Mouse (Mus musculus) adrenal gland, postnatal 36 days (tissue): Measurements from ENCODE around the gene Myo1a. TPM values are rescaled to one million over a fixed set of nuclear protein-coding genes. Genes with fewer than 3 reads are reported as not detected.

Source experiments
- DNase-seq, 2 experiments: peaks; one replicate each; pipeline ENCODE4 v3.0.0; 2021; ENCODE audit warnings: mixed read lengths in 1 of 2
- total RNA-seq, 2 experiments: library from RNA; stranded (reverse); gene quantifications; 2 replicates each; pipeline ENCODE4 v1.2.3; 2021

Gene Myo1a
- total RNA-seq, 2 experiments from 2014 or later, result 0.95 to 13.8 TPM

DNA sequence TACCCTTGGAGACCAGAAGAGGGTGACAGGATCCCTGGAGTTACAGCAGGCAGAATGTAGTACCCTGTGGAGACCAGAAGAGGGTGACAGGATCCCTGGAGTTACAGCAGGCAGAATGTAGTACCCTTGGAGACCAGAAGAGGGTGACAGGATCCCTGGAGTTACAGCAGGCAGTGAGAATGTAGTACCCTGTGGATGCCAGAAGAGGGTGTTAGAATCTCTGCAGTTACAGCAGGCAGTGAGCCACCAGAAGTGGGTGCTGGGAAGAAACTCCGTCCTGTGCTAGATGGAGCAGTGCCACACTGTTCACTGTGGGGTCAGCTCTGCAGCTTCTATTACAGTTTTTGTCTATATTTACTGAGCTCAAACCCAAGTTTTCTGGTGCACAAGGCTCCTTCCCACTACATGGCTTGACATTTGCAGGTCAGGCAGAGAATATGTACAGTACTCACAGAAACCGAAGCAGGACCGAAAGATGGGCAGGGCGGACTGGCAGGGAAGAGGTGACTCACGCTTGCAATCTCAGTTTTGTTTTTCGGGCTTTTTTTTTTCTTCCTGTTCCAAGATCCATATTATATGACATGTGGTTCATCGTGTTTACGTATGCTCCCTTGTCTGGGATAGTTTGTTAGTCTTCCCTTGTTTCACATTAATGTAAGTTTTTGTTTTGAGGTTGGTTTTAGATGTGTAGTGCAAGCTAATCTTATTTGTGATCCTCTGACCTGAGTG is 30.0 kb upstream of the Myo1a start:
- DNase-seq, result peak; percentile 81 to 91

DNA sequence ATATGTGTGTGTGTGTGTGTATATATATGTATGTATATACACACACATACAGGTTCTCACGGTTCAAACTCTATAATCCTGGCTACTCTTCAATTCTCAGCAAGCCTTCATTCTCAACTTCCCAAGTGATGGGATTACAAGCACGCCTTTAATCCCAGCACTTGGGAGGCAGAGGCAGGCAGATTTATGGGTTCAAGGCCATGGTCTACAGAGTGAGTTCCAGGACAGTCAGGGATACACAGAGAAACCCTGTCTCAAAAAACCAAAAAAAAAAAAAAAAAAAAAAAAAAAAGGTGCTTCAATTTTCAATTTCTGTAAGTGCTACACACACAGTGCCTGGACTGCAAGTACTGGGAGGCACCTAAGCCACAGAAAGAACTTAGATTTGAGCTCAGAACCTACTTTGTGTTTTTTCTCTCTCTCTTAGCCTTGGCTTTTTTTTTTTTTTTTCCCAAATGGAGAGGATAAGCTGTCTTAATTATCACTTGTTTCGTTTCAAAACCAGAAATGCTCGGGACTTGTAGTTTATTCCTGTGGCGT is 29.0 kb upstream of the Myo1a start:
- DNase-seq, result no peak

GRCm38 (mm10) chr10:127676691-127677548 is 28.1 kb upstream of the Myo1a start:
- DNase-seq, result peak; percentile 93 to 95

DNA sequence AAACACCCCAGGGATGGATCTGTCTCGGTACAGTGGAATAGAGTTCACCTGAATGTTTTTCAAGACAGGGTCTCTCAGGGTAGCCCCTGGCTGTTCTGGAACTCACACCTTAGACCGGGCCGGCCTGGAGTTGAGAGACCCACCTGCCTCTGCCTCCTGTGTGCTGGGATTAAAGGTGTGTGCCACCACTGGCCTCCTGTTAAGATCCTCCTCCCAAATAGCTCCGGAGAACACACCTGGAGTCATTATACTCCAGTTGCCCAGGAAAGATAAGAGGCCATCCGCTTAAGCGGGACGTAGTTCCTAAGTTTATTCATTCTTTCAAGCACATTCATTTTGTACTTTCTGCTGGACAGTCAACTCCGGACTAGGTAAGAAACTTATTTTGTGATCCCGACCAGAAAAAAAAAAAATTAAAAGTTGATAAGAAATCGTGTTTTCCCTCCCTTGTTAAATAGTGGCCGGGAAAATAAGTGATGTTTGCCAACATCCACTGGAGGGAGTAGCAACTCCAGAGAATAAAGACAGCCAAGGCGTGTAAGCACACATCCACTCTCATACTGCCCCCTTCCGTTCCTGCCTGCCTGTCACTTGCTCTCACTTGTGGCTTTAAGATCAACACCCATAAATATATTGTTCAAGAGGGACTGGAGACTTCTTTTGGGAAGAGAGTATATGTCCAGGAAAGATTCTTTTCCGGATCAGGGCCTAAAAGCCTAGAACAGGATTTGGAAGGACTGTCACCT is 27.2 kb upstream of the Myo1a start:
- DNase-seq, result peak; percentile 67 to 79

DNA sequence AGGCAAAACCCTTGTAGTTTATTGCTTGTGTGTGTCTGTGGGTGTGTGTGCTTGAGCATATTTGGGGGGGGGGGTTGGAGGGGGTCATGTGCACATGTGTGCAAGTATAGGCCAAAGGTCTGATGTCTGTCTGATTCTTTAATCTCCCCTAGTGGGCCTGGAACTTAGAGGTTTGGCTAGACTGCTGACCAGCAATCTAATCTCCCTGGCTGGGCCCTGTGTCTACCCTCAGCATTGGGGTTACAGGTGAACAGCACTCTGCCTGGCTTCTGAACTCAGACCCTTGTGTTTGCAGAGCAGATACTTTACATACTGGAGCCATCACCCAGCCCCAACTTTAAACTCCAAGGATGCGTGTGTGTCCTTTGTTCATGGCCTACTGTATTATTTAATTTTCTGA is 25.8 kb upstream of the Myo1a start:
- DNase-seq, result no peak

GRCm38 (mm10) chr10:127679881-127680280 is 25.1 kb upstream of the Myo1a start:
- DNase-seq, result no peak

DNA sequence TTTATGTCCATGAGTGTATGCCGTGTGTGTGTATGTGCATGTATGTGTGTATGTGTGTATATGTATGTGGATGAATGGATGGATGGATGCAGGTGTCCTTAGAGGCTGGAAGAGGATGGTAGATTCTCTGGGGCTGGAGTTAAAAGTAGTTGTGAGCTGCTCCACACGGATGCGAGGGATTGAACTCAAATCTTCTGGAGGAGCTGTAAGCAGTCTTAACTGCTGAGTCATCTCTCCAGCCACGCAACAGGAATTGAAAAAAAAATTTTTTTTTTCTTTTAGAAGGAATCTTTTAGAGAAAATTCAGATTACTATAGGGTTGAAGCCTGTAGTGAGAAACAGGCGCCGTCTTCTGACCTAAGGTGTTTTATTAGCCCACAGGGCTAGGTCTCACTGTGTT is 22.1 kb upstream of the Myo1a start:
- no peak for DNase-seq

DNA sequence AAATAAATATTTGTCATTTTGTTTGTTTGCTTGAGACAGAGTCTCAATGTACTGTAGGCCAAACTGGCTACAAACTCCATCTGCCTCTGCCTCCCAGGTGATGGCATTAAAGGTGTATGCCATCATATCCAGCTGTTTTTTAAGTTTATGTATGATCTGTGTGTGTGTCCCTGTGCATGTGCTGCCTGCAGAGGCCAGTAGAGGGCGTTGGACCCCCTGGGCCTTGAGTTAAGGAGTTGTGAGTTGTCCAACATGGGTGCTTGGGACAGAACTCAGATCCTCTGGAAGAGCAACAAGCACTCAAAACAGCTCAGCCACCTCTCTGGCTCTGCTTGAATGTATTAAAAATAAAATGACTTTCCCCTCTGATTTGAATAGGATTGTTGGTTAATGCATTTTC is 13.9 kb upstream of the Myo1a start:
- no peak for DNase-seq

DNA sequence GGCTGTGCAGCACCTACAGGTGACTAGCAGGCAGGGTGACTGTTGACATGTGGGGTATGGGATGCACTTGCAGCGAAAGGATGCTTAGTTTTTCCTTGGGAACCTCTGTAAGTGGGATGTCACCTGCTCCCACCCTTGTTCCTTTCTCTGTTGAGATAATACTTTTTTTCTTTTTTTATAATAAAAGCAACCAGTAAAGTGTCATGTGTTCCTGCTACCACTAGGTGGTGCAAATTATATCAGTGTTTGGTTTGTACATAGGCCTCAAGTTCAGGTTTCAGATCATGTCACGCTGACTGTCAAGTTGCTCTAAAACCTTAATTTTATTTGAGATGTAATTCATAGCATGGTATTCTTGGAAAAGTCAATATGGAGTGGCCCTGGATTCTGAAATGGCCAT is 10.3 kb upstream of the Myo1a start:
- peak in 1 of 2 experiments; percentile 28 for DNase-seq

DNA sequence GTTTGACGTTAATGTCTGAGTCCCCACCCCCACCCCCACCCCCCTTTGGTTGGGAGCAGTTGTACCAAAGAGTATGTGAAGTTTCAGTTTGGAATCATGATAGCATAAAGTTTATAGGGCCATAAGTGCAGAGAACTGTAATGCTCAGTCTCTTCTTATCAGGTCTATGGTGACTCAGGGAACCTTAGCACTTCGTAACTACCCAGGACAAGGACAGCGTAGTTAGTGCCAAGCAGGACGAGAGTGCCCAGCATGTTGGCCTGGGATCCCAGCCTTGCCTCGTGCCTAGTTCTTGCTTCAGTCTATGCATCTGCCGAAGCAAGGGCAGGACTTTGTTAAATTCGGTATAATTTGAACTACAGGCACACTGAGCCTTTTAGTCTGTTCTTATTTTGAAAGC is 9.2 kb upstream of the Myo1a start:
- peak; percentile 58 to 74 for DNase-seq

DNA sequence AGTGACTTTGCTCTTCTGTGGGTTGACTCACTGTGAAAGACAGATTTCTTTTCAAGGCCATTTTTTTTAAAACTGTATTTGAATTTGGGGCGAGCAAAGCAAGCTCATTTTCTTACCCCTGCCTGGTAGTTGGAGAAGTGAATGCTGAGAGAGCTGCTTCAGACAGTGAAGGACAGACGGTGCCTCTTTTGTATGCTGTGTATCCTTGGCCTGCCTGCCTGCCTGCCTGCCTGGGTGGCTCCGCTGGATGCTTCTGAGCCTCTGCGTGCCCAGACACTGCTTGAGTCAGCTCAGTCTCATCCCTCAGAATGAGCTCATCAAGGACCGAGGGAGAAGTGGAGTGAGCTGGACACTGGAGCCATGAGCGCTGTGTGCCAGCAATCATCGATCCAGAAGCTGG is 6.0 kb upstream of the Myo1a start:
- DNase-seq, result peak; percentile 78 to 83

GRCm38 (mm10) chr10:127703299-127703698 is 1.7 kb upstream of the Myo1a start:
- DNase-seq, result no peak

GRCm38 (mm10) chr10:127704293-127704692 is 677 bp upstream of the Myo1a start:
- DNase-seq, result no peak

DNA sequence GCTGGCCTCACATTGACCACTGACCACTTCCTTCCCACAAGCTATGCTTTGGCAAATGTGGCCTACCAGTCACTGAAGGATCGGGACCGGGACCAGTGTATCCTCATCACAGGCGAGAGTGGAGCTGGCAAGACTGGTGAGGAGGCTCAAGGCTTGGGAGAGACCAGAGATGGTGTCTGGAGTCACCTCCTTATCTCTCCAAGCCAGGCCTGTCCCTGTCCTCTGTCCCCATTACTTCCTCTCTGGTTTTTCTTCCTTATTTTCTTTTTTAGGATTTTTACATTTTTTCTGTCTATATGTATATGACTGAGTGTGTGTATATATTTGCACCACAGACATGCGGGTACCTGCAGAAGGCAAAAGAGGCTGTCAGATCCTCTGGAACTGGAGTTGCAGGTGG is 813 bp downstream of the Myo1a start:
- no peak for DNase-seq

DNA sequence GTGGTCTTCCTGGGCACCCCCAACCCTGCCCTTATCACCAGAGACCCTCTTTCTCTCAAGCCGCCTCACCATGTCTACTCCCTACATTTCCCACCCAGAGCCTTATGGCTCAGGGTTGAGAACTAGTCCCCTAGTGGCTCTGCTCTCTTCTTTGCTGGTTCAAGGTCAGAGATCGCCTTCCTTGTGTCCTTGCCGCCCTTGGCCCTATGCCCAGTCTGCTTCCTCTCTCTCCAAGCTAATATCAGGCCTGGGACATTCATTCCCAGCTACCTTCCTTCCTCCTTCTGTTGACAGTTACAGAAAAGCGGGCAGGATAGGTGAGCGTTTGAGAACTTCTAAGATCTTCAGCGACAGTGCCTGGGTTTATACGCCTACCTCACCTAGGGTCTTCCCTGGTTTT is 2.8 kb downstream of the Myo1a start:
- DNase-seq, result peak; percentile 87 to 88

- peak in 1 of 2 experiments; percentile 10 for DNase-seq
Observed at GRCm38 (mm10) chr10:127708850-127709370, 3.9 kb downstream of the Myo1a start.

GRCm38 (mm10) chr10:127710331-127710730 is 5.4 kb downstream of the Myo1a start:
- DNase-seq, result no peak

DNA sequence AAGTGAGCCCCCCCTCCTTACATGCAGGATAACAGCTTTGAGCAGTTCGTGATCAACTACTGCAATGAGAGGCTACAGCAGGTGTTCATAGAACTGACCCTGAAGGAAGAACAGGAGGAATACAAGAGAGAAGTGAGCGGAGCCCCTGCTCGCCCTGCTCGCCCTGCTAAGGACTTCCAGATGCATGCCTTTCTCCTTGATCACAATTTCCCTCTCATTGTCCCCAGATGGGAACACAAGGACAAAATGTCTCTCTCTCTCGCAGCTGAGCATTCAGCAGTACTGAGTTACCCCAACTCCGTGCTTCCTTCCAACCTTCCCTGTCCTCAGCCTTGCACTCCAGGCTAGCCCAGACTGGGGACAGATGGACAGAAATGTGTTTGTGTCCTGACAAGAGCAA is 7.8 kb downstream of the Myo1a start:
- DNase-seq, result no peak

DNA sequence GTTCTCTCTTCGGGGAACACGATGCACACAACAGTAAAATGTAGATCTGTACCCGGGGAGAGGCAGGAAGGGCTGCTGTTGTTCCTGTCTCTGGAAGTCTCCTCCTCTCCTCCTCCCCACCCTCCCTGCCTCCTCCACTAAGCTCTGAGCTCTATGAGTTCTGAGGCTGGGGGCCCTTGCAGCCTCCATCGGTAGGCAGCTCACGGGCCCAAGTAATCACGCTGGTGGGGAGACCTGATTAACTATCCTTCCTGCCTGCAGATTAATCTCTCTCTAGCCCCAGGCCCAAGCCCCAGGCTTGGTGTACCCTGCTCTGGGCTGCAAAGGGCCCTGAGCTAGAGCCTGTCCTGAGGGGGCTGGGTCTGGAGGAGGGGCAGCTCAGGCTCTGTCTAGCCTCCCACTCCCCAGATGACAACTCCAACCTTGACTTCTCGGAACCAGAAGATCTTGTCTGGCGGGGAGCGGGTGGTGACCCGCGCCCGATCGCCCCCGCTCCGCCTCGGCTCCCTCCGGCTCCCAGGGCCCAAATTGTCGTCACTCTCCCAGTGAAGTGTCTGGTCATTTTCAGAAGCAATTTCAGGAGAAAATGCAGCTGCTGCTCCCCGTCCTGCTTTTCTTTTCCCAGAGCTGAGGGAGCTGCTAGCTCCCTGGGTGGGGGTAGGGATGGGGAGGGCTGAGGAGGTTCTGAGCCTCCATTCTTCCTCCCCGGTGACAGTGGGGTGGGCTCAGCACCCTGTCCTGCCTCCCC is 16.9 kb downstream of the Myo1a start:
- DNase-seq, result no peak

DNA sequence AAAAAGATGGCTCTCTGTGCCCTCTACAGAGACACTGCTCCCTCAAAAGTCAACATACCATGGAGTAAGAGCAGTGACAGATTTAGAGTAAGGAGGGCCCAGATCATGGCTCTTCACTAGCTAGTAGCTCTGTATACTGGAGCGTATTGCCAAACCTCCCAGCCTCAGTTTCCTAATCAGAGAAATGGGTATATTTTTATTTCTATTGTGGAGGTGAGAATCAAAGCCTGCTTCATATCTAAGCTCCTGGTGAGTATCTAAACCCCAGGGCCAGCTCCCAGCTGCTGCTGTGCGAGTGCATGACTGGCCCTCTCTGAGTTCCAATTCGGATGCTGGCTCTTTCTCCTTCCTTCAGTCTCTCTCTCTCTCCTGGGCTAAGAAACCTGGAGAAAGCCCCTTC is 19.2 kb downstream of the Myo1a start, which contains the start of gene Tac2:
TSS of gene Tac2 (plus strand) at position 301 of the 400 bp plus-strand sequence.
- DNase-seq, result no peak

DNA sequence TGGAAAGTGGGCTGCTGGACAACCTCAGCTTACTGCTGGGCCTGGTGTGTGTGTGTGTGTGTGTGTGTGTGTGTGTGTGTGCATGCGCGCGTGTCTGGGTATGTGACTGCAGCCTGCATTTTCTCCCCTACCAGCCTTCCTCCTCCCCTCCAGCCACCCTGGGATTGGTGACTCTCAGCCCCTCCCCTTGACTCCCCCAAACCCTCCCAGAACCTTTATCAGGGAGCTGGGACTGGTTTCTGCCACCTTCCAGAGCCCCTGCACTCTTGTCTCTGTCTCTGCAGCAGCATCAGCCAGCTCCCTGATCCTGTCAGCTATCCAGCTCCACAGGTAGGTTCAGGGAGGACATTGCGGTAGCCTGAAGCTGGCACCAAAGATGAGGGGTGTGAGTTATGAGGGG is 20.2 kb downstream of the Myo1a start:
- no peak for DNase-seq
